Mouse (Mus musculus) B cell, adult 67 days (primary cell): ENCODE measurements around the gene Il12rb2. TPM values are rescaled to one million over a fixed set of nuclear protein-coding genes. Genes with fewer than 3 reads are reported as not detected.

Experiments used
- total RNA-seq, 2 experiments: library from RNA; stranded (reverse); gene quantifications; 4 replicates each; pipeline ENCODE4 v1.2.4; 2023

Il12rb2 gene
- total RNA-seq = under 1 TPM in 1 of 2 experiments, not detected in 1; 0.49 TPM

GRCm38 (mm10) chr6:67375982-67376391 is at the start of gene Il12rb2:
TSS of gene Il12rb2 (minus strand) at chr6:67376188.

Other genes with a start within 250 kb of the Il12rb2 start
- 100 to 1,000 TPM; 315 to 327 TPM for gene Serbp1, start 138.0 kb downstream of the Il12rb2 start, total RNA-seq
- not detected for gene Il23r, start 115.7 kb upstream of the Il12rb2 start, total RNA-seq
- gene Tacstd2, start 159.6 kb upstream of the Il12rb2 start, total RNA-seq = 1 to 10 TPM; 4.0 to 5.1 TPM